Mouse (Mus musculus): ENCODE results near the gene Sh3d21. TPM values are rescaled to one million over a fixed set of nuclear protein-coding genes. Genes with fewer than 3 reads are reported as not detected.

Gene Sh3d21
- polyA plus RNA-seq, 1 experiment = 0.30 TPM

DNA sequence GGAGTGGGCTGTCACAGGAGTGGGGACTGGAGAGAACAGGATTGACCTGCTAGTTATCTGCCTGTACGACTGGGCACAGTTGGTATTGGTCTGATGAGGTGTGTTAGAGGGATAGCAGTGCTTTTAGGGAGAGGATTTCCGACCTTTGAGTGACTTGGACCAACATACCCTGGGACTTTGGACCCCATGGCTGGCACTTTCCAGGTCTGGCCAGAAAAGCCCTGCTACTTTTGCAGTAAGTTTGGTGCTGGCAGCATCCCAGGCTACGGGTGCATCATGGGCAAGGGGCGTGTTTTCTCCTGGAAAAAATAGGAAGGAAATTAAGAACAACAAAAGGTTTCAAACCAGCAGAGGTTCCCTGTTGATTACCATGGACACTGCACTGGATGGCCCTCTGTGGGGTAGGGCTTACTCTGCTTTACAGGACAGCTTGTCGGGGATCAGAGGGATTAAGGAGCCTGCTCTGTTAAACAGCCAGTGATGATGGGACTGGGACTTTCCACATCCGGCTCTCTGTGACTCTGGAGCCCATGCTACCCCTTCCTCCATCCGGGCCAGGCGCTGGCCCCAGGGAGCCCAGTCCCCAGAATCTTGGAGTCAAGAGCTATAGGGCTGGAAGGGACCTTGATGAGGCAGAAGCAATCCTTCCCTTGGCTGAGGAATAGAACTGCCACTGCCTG is 55.1 kb downstream of the Sh3d21 start:
- TF ChIP-seq GATA1 (IDR thresholded peaks at IDR 0.05; ENCODE audit: low read length) = no peak

DNA sequence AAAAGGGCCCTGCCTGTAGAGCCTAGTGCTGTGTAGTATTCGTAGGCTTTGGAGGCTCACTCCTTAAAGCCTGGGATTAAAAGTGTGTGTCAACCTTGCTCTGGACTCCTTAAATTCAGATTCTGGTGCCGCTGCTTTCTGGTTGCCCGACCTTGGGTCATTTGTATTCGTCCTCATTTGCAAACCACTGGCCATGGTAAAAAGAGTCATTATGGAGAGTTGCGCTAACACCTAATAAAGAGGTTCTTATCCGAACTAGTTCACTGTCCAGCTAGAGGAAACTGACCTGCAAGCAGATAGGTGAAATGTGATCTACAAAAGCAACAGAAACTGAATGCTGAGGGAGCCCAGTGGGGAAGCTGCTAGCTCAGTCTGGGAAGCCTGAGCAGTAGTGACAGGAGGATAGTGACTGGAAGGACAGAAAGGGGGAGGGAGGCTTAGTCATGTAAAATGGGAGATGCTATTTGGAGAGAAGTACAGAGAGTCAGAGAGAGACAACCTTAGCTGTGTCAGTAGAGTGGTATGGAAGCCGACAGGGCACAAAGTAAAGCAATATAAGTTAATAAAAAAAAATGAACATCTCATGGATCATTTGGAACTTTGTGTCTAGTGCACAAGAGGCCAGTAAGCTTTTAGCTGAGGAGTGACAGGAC is 58.0 kb downstream of the Sh3d21 start:
- TF ChIP-seq GATA1 (IDR thresholded peaks at IDR 0.05; ENCODE audit: low read length) = no peak

DNA sequence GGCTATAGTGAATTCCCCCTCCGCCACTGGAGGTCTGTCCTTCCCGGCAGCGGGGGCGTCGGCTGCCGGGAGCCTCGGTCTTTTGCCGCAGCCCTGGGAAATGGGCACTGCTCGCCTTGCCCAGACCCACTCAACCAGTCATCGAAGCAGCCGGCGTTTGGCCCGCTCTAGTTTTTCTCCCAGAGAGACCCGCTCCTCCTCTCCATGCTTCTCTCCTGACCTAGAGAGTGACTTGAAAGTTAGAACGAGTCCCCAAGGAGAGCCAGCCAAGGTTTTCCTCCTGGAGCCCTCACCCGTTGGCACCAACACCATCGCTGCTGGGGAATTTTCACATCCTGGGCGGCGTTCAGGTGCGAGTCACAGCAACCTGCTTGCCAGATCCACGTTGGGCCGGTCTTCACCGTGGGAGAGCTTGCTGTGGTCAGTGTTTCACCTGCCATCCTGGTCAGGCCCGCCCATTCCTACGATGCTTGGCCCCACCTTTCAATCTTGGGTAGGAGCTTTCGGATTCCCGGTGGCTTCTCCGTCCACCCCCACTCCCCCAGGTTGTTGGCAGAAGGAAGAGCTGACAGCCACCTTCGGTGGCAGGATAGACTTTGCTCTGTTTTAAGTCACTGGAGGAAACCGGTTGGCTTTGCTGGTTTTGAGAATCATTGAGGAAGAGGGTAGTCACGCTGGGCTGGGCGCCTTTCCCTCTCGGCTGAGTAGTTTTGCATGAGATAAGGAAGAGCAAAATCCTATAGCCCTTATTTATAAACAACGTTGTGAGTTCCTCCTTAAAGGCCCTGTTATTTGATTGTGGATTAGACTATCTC is 58.8 kb downstream of the Sh3d21 start:
- TF ChIP-seq GATA1 (IDR thresholded peaks at IDR 0.05; ENCODE audit: low read length) = no peak

DNA sequence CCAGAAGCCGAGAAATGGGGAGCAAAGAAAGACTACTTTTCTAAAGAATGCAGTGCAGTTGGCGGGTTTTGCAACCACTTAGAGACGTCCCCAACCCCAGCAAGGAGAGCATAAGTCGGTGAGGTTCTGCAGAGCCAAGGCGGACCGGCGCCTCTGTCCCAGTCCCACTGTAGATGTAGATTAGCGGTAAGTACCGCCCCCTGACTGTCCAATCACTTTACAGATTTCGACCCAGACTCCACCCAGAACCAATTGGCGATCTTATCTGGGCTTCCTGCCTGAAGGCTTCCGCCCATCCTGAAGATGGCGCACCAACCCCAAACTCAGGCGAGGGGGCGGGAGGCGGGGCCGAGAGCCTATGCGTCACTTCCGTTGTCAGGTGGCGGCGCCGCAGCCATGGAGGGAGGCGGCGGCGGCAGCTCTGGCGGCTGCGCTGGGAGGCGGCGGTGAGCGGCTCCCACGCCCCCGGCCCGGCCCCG is 59.7 kb downstream of the Sh3d21 start, which contains the start of gene Stk40:
Gene Stk40, plus strand, starts transcription at position 368 of the 479 bp plus-strand sequence.
- TF ChIP-seq GATA1 (IDR thresholded peaks at IDR 0.05; ENCODE audit: low read length) = no peak

GRCm38 (mm10) chr4:126103057-126103581 is 60.2 kb downstream of the Sh3d21 start:
- no peak for TF ChIP-seq GATA1 (IDR thresholded peaks at IDR 0.05; ENCODE audit: low read length)

DNA sequence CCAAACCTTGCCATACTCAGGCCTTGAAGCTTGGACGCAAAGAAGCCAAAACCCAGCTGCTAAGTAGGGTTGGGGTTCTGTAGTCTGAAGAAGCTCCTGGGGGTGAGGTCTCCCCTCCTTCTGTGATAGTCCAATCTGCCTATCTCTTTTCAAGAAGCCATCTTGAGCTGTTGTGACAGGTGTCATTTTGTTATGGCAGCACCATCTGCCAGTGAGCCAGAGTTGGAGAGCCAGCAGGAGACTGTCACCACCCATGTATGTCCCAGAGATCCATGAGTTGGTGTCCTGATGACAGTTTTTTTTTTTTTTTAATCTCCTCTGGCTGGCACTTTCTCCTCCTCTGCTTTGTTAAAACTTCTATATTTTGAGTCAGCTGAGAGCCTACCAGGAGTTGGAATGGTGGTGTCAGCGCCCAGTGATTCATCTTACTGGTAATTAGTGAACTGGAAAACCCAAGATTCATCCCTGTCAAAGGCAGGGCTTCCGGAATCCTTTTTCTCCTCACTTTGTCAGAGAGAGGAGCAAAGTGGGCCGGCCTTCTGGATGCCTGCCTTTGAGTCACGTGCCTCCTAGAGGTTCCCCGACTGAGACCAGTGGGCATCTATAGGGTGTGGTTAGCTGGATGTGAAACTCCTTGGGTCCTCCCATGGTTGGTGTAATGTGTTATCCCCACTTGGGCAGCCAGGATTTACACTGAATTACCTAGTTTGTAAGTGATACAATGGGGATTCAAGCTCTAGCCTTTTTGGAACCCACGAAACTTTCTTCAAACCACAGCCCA is 61.0 kb downstream of the Sh3d21 start:
- no peak for TF ChIP-seq GATA1 (IDR thresholded peaks at IDR 0.05; ENCODE audit: low read length)

GRCm38 (mm10) chr4:126100764-126101163 is 62.5 kb downstream of the Sh3d21 start:
- no peak for TF ChIP-seq GATA1 (IDR thresholded peaks at IDR 0.05; ENCODE audit: low read length)

Other genes with a start within 250 kb of the Sh3d21 start
- gene Csf3r, start 138.9 kb downstream of the Sh3d21 start, polyA plus RNA-seq (2012) = not detected in 2 replicates
- 227 and 296 TPM in 2 replicates for gene Mrps15, start 116.6 kb downstream of the Sh3d21 start, polyA plus RNA-seq (2012)
- gene Oscp1, start 104.9 kb downstream of the Sh3d21 start, polyA plus RNA-seq (2012) = 0.13 and 0.54 TPM in 2 replicates
- 10.3 and 12.6 TPM in 2 replicates for gene Lsm10, start 66.9 kb downstream of the Sh3d21 start, polyA plus RNA-seq (2012)
- gene Stk40, start 59.5 kb downstream of the Sh3d21 start, polyA plus RNA-seq (2012) = 57.1 and 60.3 TPM in 2 replicates
- 0.08 and 0.17 TPM in 2 replicates for gene Eva1b, start 15.7 kb downstream of the Sh3d21 start, polyA plus RNA-seq (2012)
- 203 and 204 TPM in 2 replicates for gene Thrap3, start 39.3 kb upstream of the Sh3d21 start, polyA plus RNA-seq (2012)
- gene Map7d1, start 92.9 kb upstream of the Sh3d21 start, polyA plus RNA-seq (2012) = 87.6 and 112 TPM in 2 replicates
- gene Trappc3, start 98.8 kb upstream of the Sh3d21 start, polyA plus RNA-seq (2012) = 35.1 and 44.0 TPM in 2 replicates
- gene Col8a2, start 123.3 kb upstream of the Sh3d21 start, polyA plus RNA-seq (2012) = not detected in 2 replicates
- gene Adprhl2, start 158.2 kb upstream of the Sh3d21 start, polyA plus RNA-seq (2012) = 69.4 and 71.2 TPM in 2 replicates
- 0.09 and 0.12 TPM in 2 replicates for gene Tekt2, start 162.2 kb upstream of the Sh3d21 start, polyA plus RNA-seq (2012)